Mouse (Mus musculus) forebrain, embryonic 13.5 days (tissue): Measurements from ENCODE around the gene Olfml3. TPM values are rescaled to one million over a fixed set of nuclear protein-coding genes. Genes with fewer than 3 reads are reported as not detected.

Source experiments
- ATAC-seq: fragments of 200-750 bp; cut with Nextera tagmentation; 2 replicates; pipeline ENCODE4 v1.8.0; 2017
- H3K27ac ChIP-seq: fragments of 300-500 bp; sonication (generic); 2 replicates; pipeline ENCODE4 v1.5.1; 2015; ENCODE audit warnings: inconsistent platforms, mild to moderate bottlenecking, moderate library complexity
- H3K27me3 ChIP-seq: fragments of 300-500 bp; sonication (generic); 2 replicates; pipeline ENCODE4 v1.6.1; 2015; ENCODE audit warnings: mild to moderate bottlenecking, inconsistent platforms
- H3K36me3 ChIP-seq: fragments of 300-500 bp; sonication (generic); 2 replicates; pipeline ENCODE4 v1.6.1; 2015; ENCODE audit warnings: mild to moderate bottlenecking, inconsistent platforms; ENCODE audit not compliant: poor library complexity, severe bottlenecking
- H3K4me1 ChIP-seq: fragments of 300-500 bp; sonication (generic); 2 replicates; pipeline ENCODE4 v1.6.1; 2015; ENCODE audit warnings: inconsistent platforms
- H3K4me2 ChIP-seq: fragments of 300-500 bp; sonication (generic); 2 replicates; pipeline ENCODE4 v1.6.1; 2015; ENCODE audit warnings: inconsistent platforms, mild to moderate bottlenecking, moderate library complexity
- H3K4me3 ChIP-seq: fragments of 300-500 bp; sonication (generic); 2 replicates; pipeline ENCODE4 v1.5.1; 2015; ENCODE audit warnings: mild to moderate bottlenecking, inconsistent platforms
- H3K9ac ChIP-seq: fragments of 300-500 bp; sonication (generic); 2 replicates; pipeline ENCODE4 v1.6.1; 2015; ENCODE audit warnings: mild to moderate bottlenecking, inconsistent platforms
- H3K9me3 ChIP-seq: fragments of 300-500 bp; sonication (generic); replicated peaks from 2 replicates; pipeline ENCODE4 v1.6.1; 2016; ENCODE audit warnings: inconsistent platforms
- WGBS: fragments of 180-500 bp; shearing (Covaris S2); methylation state at CpG from one replicate; pipeline ENCODE4 v1.1.7; 2015; 5-methylcytosine and 5-hydroxymethylcytosine counted together
- polyA plus RNA-seq: library from polyadenylated mRNA; unstranded; fragments of >200 nt; fragmentation: Nextera tagmentation; extraction: Ambion mirVana; gene quantifications from 2 replicates; pipeline ENCODE4 v1.2.1, GENCODE M21; 2015

The Olfml3 gene
- 2.9 and 3.0 TPM in 2 replicates for polyA plus RNA-seq

DNA sequence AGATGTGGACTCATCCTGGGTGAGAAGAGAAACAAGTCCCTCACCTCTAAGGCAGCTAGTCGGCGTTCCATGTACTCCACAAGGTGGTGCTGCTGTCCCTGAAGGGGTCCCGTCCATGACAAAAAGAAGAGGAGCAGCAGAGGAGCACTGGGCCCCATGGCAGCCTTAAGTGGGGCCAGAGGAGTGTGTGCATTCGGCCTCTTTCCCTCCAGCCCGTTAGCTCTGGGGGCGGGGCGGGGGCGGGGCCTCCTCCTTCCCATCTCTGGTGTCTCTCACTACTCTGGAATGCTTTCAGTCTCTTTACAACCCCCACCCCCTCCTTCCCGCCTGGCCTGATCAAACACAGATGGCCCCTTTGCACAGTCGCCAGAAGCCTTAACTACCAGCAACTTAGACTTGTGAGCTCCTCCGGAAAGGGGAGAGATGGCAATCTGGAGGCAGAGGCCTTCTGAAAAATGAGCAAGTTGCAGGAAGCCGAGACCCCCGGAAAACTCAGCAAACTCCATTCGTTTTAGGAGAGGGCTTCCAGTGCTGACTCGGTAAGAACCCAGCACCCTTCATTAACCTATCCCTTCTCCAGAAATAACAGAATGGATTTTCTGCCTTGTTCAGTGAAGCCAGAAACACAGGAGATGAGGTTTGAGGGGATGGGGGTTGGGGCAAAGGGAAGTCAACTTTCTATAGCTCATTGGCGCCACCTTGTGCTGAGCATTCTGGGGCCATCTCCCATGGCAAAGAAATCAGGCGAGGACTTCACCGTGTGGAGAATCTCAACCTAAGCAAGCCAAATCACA lies at the start of gene Olfml3:
Olfml3 (minus strand) TSS at position 224 of the 794 bp plus-strand sequence.
- peak; percentile 73 for ATAC-seq
- Histone ChIP-seq H3K4me2 (peak within 1 kb of the TSS; percentile 56), H3K9me3 (no peaks in the 10 kb centered on the region), H3K4me1 (peaks cover 52% of the 10 kb centered on the region), H3K27ac (peak within 1 kb of the TSS; percentile 83), H3K27me3 (0 out of 2 replicates have a peak, but pooled peaks cover 4% of the 10 kb centered on the region), H3K4me3 (peak within 1 kb of the TSS; percentile 16), H3K36me3 (peaks cover 10% of the 10 kb centered on the region), H3K9ac (peak within 1 kb of the TSS; percentile 43; the same call in 1 of the 2 replicates)
- WGBS, result 4% methylated on average over 18 of the region's 18 CpGs

DNA sequence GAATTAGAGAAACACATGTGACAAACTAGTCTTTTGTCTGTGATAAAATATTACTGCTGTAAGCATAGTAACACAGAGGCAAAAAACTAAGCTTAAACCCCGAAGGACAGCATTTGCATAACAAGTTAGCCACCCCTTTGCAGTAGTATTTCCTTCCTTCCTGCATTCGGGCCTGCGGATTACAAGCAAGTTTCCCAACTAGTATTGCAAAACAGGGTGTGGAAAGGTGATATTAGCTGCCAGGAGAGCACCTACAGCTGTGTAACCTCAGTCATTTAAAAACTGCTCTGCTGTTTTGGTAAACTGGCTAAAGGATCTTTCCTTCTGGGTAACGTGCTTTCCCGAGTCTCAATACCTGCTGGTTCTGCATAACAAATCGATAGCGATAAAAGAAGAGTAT lies 49.4 kb upstream of the Olfml3 start:
- 62% methylated on average over 7 of the region's 7 CpGs for WGBS
- Histone ChIP-seq H3K9ac (no peak overlapping the region), H3K4me3 (no peak overlapping the region), H3K36me3 (no peaks in the 10 kb centered on the region), H3K4me1 (peaks cover 31% of the 10 kb centered on the region), H3K27ac (no peak overlapping the region), H3K9me3 (no peaks in the 10 kb centered on the region), H3K27me3 (no peaks in the 10 kb centered on the region), H3K4me2 (no peak overlapping the region)
- ATAC-seq, result no peak

DNA sequence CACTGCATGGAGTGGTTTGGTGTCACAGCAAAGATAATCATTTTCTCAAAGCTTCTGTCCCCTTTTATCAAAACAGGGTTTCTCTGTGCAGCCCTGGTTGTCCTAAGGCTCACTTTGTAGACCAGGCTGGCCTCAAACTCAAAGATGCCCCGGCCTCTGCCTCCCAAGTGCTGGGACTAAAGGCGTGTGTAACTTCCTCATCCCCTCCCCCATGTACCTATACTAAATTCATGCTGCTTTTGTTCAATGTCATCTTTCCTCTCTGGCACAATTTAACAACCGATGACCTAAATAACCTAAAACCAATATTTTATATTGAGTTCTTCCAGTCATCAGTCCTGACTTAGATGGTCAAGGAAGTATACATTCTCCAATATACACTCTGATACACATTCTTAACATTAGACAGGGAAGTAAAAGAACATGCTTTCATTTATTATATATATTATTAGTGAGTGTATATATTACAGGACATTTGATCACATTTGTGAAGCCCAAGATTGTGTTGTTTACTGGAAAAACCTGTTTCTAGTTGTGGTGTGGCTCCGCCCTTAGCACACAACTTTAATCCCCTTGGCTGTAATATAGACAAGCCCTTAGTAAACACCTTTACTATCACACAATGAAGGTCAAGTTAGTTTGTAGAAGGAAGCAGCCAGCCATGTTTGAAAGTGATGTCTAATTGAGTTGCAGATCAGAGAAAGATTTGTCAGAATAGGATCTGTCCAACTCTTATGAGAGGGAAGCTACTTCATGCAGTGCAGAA lies 45.2 kb upstream of the Olfml3 start:
- H3K27me3 ChIP-seq, result no peaks in the 10 kb centered on the region
- 90% methylated on average over 4 of the region's 4 CpGs for WGBS
- H3K27ac ChIP-seq, result no peak overlapping the region
- H3K4me3 ChIP-seq, result no peak overlapping the region
- no peak overlapping the region for H3K9ac ChIP-seq
- H3K4me2 ChIP-seq, result no peak overlapping the region
- no peak for ATAC-seq
- H3K36me3 ChIP-seq, result peaks cover 2% of the 10 kb centered on the region; the same call in 1 of the 2 replicates
- no peaks in the 10 kb centered on the region for H3K9me3 ChIP-seq
- H3K4me1 ChIP-seq, result peaks cover 14% of the 10 kb centered on the region; the same call in 1 of the 2 replicates

DNA sequence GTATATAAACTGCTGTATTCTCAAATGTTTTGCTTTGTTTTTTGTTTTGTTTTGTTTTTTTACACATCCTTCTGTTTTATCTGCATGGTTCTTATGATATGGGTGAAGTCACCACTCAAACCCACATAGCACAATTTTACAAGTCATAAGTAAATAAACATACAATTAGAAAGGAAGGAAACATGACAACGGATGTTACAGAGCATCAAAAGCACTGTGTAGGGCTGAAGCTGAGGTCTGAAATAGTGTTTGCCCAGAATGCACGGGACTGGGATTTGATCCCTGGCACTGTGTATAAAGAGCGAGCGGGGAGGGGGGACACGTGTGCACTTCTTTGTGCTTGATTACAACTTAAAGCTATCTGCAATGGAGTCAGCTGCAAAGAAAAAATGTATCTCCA lies 43.0 kb upstream of the Olfml3 start:
- Histone ChIP-seq H3K4me1 (peaks cover 14% of the 10 kb centered on the region; the same call in 1 of the 2 replicates), H3K27me3 (no peaks in the 10 kb centered on the region), H3K4me3 (no peak overlapping the region), H3K9me3 (no peaks in the 10 kb centered on the region), H3K9ac (no peak overlapping the region), H3K36me3 (peaks cover 15% of the 10 kb centered on the region), H3K27ac (no peak overlapping the region), H3K4me2 (no peak overlapping the region)
- no peak for ATAC-seq
- 85% methylated on average over 5 of the region's 5 CpGs for WGBS

DNA sequence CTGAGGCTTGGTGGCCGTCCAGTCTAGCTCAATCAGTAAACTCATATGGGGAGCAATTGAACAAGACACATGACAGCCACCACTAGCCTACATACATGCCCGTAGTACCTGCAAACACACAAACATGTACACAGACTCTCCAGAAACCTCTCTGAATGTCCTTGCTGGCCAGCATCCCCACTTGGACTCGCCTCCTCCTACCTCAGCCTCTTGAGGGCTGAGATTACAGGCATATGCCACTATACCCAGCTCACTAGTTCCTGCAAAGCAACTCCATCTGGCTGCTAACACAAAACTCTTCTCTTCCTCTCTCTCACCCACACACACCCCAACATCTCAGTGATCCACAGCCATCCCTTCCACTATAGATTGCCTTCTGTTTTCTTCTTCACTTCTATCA lies 42.5 kb upstream of the Olfml3 start:
- 91% methylated on average over 3 of the region's 3 CpGs for WGBS
- Histone ChIP-seq H3K27ac (no peak overlapping the region), H3K4me3 (no peak overlapping the region), H3K9ac (no peak overlapping the region), H3K4me2 (no peak overlapping the region), H3K9me3 (no peaks in the 10 kb centered on the region), H3K36me3 (peaks cover 19% of the 10 kb centered on the region), H3K27me3 (no peaks in the 10 kb centered on the region), H3K4me1 (peaks cover 14% of the 10 kb centered on the region; the same call in 1 of the 2 replicates)
- no peak for ATAC-seq

DNA sequence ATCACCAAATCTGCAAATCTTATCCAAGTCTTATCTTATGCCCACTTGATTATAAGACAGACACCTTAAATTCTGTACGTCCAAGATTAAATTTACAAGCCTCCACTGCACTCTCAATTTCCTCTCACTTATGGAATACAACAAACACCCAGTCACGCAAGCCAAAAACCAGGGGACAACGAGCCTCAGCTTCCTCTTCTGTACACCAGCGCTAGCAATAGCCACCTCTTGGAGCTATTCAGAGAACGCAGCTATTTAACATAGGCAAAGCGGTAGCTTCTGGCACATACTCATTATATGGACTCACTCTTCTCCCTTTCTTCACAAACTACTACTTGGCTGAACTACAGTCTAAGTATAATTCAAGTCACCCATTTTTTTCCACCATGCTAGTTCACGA lies 41.4 kb upstream of the Olfml3 start:
- H3K4me3 ChIP-seq, result no peak overlapping the region
- no peak overlapping the region for H3K4me2 ChIP-seq
- no peak overlapping the region for H3K9ac ChIP-seq
- H3K36me3 ChIP-seq, result peaks cover 20% of the 10 kb centered on the region
- H3K4me1 ChIP-seq, result peaks cover 14% of the 10 kb centered on the region; the same call in 1 of the 2 replicates
- ATAC-seq, result no peak
- no peaks in the 10 kb centered on the region for H3K9me3 ChIP-seq
- H3K27me3 ChIP-seq, result no peaks in the 10 kb centered on the region
- no peak overlapping the region for H3K27ac ChIP-seq
- 74% methylated on average over 7 of the region's 7 CpGs for WGBS

DNA sequence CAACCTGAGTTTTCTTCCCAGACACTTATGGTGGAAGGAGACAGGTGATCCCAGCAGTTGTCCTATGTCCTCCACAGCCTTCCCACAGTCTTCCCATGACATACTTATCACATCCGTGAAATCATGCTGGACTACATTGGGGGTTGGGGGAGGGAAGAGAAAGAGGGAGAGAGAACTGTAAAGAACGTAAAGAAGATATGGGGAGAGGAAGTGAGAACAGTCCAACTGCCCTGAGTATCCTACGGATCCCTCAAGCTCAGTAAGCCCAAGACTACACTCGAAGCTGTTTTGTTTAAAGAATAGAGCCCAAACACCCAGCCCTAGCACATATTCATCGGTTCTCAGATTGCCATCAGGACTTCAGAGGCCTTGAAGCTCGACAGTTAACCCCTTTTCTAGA lies 40.9 kb upstream of the Olfml3 start:
- Histone ChIP-seq H3K27ac (no peak overlapping the region), H3K4me3 (no peak overlapping the region), H3K9ac (no peak overlapping the region), H3K36me3 (peaks cover 20% of the 10 kb centered on the region), H3K9me3 (no peaks in the 10 kb centered on the region), H3K4me2 (no peak overlapping the region), H3K27me3 (no peaks in the 10 kb centered on the region), H3K4me1 (peaks cover 14% of the 10 kb centered on the region; the same call in 1 of the 2 replicates)
- WGBS, result 91% methylated on average over 6 of the region's 6 CpGs
- ATAC-seq, result no peak

DNA sequence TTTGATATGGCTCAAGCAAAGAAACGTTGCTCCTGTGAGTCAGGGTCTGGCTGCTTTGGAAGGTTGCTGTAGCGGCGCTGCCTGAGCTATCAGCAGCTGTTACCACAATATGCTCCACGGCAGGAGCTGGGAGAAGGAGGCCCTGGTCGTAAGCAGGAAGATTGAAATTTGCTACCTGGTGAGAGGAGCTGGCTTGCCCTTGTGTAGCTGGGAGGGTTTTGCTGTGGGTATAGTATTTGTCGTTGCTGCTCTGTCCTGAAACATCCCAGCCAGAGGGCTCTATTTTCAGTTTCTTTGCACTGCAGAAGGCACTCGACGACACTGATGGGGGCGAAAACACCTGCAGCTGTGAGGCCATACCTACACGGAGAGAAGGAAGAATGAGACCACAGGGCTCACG lies 40.1 kb upstream of the Olfml3 start:
- H3K27ac ChIP-seq, result no peak overlapping the region
- no peak overlapping the region for H3K4me3 ChIP-seq
- peaks cover 22% of the 10 kb centered on the region for H3K36me3 ChIP-seq
- H3K4me1 ChIP-seq, result peaks cover 14% of the 10 kb centered on the region; the same call in 1 of the 2 replicates
- no peak for ATAC-seq
- H3K27me3 ChIP-seq, result no peaks in the 10 kb centered on the region
- H3K4me2 ChIP-seq, result no peak overlapping the region
- WGBS, result 85% methylated on average over 11 of the region's 11 CpGs
- H3K9ac ChIP-seq, result no peak overlapping the region
- H3K9me3 ChIP-seq, result no peaks in the 10 kb centered on the region

DNA sequence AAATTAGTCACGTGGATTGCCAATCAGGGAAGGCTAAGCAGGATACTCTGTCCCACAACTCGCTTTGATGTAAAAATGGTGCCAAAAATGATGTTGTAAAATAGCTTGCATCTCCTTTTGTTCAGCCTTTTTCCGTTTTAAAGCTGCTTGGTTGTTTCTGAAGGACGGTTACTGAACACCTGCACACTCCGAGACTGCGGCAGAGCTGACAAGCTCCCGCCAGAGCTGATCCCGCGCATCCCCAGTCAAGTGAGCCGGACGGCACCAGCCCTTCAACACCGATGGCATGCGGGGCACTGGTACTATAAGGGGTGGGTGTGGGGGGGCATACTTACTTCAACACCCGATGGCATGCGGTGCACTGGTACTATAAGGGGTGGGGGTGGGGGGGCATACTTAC lies 36.2 kb upstream of the Olfml3 start:
- H3K9ac ChIP-seq, result no peak overlapping the region
- peaks cover 22% of the 10 kb centered on the region for H3K36me3 ChIP-seq
- H3K27ac ChIP-seq, result no peak overlapping the region
- H3K4me2 ChIP-seq, result no peak overlapping the region
- no peak overlapping the region for H3K4me3 ChIP-seq
- no peaks in the 10 kb centered on the region for H3K27me3 ChIP-seq
- 81% methylated on average over 15 of the region's 15 CpGs for WGBS
- no peaks in the 10 kb centered on the region for H3K9me3 ChIP-seq
- H3K4me1 ChIP-seq, result no peaks in the 10 kb centered on the region; the same call in 1 of the 2 replicates
- ATAC-seq, result no peak

DNA sequence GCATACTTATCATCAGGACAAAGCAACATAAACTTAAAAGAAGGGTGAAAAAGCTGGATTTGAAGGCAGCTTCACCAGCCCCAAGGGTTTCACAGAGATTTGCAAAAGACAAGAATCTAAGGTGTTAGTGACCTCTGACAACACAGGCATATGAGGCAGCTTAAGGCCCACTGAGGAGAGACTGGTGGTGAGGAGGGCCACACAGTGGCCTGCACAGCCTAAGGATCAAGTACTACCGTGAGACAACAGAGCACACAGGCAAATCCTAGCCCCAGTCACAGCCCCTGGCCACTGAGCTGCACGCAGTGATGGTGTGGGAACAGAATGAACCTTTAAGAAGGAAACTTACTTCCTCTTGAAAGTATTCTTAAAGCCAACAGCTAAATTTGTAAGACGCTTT lies 35.7 kb upstream of the Olfml3 start:
- Histone ChIP-seq H3K27me3 (no peaks in the 10 kb centered on the region), H3K4me1 (no peaks in the 10 kb centered on the region; the same call in 1 of the 2 replicates), H3K9ac (no peak overlapping the region), H3K4me2 (no peak overlapping the region), H3K36me3 (peaks cover 26% of the 10 kb centered on the region), H3K4me3 (no peak overlapping the region), H3K27ac (no peak overlapping the region), H3K9me3 (no peaks in the 10 kb centered on the region)
- 83% methylated on average over 3 of the region's 3 CpGs for WGBS
- ATAC-seq, result no peak

DNA sequence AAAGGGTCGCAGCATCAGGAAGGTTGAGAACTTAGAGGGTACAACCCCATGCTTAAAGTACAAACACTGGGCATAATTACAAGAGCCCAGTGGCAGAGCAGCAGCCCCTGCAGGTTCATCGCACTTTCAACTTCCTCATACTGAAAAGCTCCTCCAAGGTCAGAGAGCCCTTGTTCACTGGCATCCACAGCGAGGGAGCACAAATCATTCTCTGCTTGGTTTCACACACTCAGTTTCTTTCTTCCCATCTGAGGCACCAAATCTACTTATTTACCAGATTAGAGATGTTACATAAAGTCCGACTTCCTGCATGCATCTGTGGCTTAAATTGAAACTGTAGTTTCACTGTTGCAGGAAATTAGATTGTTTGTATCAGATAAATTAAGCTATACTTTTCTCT lies 35.0 kb upstream of the Olfml3 start:
- Histone ChIP-seq H3K27me3 (no peaks in the 10 kb centered on the region), H3K4me1 (no peaks in the 10 kb centered on the region; the same call in 1 of the 2 replicates), H3K27ac (no peak overlapping the region; the same call in 1 of the 2 replicates), H3K9me3 (no peaks in the 10 kb centered on the region), H3K4me3 (no peak overlapping the region), H3K9ac (no peak overlapping the region), H3K4me2 (no peak overlapping the region), H3K36me3 (peaks cover 28% of the 10 kb centered on the region)
- 82% methylated on average over 4 of the region's 4 CpGs for WGBS
- ATAC-seq, result no peak

DNA sequence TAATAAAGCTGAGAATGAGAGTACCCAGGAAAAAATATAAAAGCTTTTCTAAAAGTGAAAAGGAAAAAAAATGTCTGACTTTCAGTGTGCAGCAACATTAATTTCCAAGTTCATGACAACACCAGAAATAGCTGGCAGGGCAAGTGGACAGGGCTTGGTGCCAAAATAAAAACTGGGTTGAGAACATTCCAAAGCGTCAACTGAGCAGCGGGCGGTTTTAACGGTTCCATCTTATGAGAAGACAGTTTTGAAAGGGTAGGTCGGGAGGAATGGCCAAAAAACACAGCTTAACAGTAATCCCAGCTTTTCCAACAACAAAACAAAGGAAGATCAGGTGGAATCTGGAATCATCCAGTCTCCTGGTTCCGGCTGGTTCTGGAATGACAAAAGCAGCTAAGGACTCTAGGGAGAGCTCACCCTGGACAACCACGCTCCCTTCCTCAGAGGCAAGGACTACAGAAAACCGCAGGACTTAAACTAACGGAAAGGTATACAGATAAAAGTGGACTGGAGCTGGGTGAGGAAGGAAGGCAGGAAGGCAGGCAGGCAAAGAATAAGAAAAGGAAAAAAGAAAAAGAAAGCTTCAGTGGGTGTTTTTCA lies 33.8 kb upstream of the Olfml3 start:
- no peak for ATAC-seq
- Histone ChIP-seq H3K9ac (no peak overlapping the region), H3K27me3 (no peaks in the 10 kb centered on the region), H3K4me2 (no peak overlapping the region), H3K27ac (no peak overlapping the region), H3K4me3 (no peak overlapping the region), H3K9me3 (no peaks in the 10 kb centered on the region), H3K36me3 (peaks cover 16% of the 10 kb centered on the region), H3K4me1 (no peaks in the 10 kb centered on the region)
- 71% methylated on average over 9 of the region's 9 CpGs for WGBS
